Mouse (Mus musculus): ENCODE measurements at regions not wholly inside any gene's neighbourhood (a gene's known extent, or its start where the extent isn't known, plus 50 kb on each side); places are given as distances from the start of the nearest gene placed in this dataset.

DNA sequence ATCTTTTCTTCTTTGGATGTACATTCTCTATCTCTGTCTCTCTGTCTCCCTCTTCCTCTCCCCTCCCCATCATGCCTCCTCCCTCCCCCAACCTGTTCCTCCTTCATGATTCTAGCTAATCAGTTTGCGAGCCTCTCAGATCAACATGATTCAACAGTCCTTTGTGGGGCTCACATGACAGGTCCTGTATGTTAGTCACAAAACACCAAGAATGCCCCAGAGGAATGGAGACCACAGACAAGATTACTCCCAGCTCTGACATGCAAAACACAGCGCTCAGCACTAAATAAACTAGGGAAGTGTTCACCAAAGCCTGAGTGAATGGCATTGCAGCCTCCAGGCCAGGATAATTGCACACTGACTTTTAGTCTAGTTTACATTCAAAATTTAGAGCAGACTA is 150.6 kb upstream of the Foxq1 start:
- no peak for TF ChIP-seq CTCF (IDR thresholded peaks at IDR 0.05; ENCODE audit: low read depth, low read length)
- no peak for TF ChIP-seq GATA1 (IDR thresholded peaks at IDR 0.05; ENCODE audit: borderline replicate concordance, low read length)
- no peak for TF ChIP-seq TAL1 (conservative IDR thresholded peaks at IDR 0.05; ENCODE audit: low read depth, low read length)
- TF ChIP-seq POLR2AphosphoS5 (IDR thresholded peaks at IDR 0.05; ENCODE audit: insufficient replicate concordance, low read depth, low read length), result no peak
